Mouse (Mus musculus) liver, embryonic 14.5 days (tissue): Measurements from ENCODE around the gene A630095N17Rik. TPM values are rescaled to one million over a fixed set of nuclear protein-coding genes. Genes with fewer than 3 reads are reported as not detected.

ENCODE experiments used
- ATAC-seq: fragments of 200-750 bp; cut with Nextera tagmentation; 2 replicates; pipeline ENCODE4 v1.8.0; 2017; ENCODE audit warnings: moderate number of reproducible peaks, mild to moderate bottlenecking, moderate library complexity; ENCODE audit not compliant: insufficient read depth
- DNase-seq, 3 experiments: peaks; one replicate each; pipeline ENCODE4 v3.0.0-alpha.2; 2012 to 2013; ENCODE audit warnings: low read depth in 3 of 3, low spot score in 3 of 3
- H3K27ac ChIP-seq: fragments of 300-500 bp; sonication (generic); 2 replicates; pipeline ENCODE4 v1.5.1; 2014; ENCODE audit warnings: moderate library complexity, mild to moderate bottlenecking, control low read depth, inconsistent platforms
- H3K27me3 ChIP-seq: fragments of 300-500 bp; sonication (generic); 2 replicates; pipeline ENCODE4 v1.6.1; 2014; ENCODE audit warnings: mild to moderate bottlenecking, low read length, moderate library complexity; ENCODE audit not compliant: control insufficient read depth, insufficient read depth
- H3K36me3 ChIP-seq: fragments of 300-500 bp; sonication (generic); replicated peaks from 2 replicates; pipeline ENCODE4 v1.6.1; 2014; ENCODE audit warnings: low read depth; ENCODE audit not compliant: control insufficient read depth, insufficient read depth
- H3K4me1 ChIP-seq, 2 experiments: fragments of 200-500 bp in 1 of 2; fragments of 300-500 bp in 1 of 2; sonication (generic) in 1 of 2; replicated peaks; 2 replicates each; pipeline ENCODE4 v1.6.1; 2012 to 2014; ENCODE audit warnings: antibody characterized with exemption in 1 of 2, inconsistent platforms in 1 of 2, low read length in 1 of 2; ENCODE audit not compliant: control insufficient read depth in 2 of 2, insufficient read depth in 2 of 2
- H3K4me2 ChIP-seq: fragments of 300-500 bp; sonication (generic); 2 replicates; pipeline ENCODE4 v1.6.1; 2014; ENCODE audit warnings: low read depth, mild to moderate bottlenecking, control low read depth, moderate library complexity
- H3K4me3 ChIP-seq, 2 experiments: fragments of 200-500 bp in 1 of 2; fragments of 300-500 bp in 1 of 2; sonication (generic) in 1 of 2; 2 replicates each; pipeline ENCODE4 v1.5.1; 2012 to 2014; ENCODE audit warnings: low read depth in 2 of 2, low read length in 2 of 2, mild to moderate bottlenecking in 2 of 2, control low read depth in 1 of 2, inconsistent platforms in 1 of 2, moderate library complexity in 1 of 2; ENCODE audit not compliant: insufficient read depth in 1 of 2
- H3K9ac ChIP-seq: fragments of 300-500 bp; sonication (generic); replicated peaks from 2 replicates; pipeline ENCODE4 v1.6.1; 2014; ENCODE audit warnings: mild to moderate bottlenecking, control low read depth, moderate library complexity
- H3K9me3 ChIP-seq: fragments of 300-500 bp; sonication (generic); 2 replicates; pipeline ENCODE4 v1.6.1; 2016; ENCODE audit warnings: low read length, mixed read lengths; ENCODE audit not compliant: control insufficient read depth
- CTCF ChIP-seq: IDR thresholded peaks from 2 replicates; pipeline ENCODE4 v1.5.1; 2016; ENCODE audit warnings: antibody characterized with exemption, low read depth, control low read depth
- EP300 ChIP-seq: IDR thresholded peaks from 2 replicates; pipeline ENCODE4 v1.6.1; 2016; ENCODE audit warnings: antibody characterized with exemption, low read depth
- WGBS: fragments of 180-500 bp; shearing (Covaris S2); extraction: QIAGEN DNeasy Blood & Tissue Kit; methylation state at CpG from one replicate; pipeline ENCODE4 v1.1.7; 2014; ENCODE audit not compliant: insufficient replicate concordance; 5-methylcytosine and 5-hydroxymethylcytosine counted together
- polyA plus RNA-seq, 2 experiments: library from polyadenylated mRNA; depleted of rRNA in 1 of 2; stranded (reverse) in 1 of 2; unstranded in 1 of 2; fragments of >200 nt; fragmentation: Nextera tagmentation in 1 of 2; extraction: Ambion mirVana in 1 of 2; gene quantifications; 2 replicates each; pipeline versions ENCODE4 v1.2.1 to v1.2.3; 2012 to 2014

The A630095N17Rik gene
- polyA plus RNA-seq, 2 experiments = 0.22 TPM; not detected in 1

DNA sequence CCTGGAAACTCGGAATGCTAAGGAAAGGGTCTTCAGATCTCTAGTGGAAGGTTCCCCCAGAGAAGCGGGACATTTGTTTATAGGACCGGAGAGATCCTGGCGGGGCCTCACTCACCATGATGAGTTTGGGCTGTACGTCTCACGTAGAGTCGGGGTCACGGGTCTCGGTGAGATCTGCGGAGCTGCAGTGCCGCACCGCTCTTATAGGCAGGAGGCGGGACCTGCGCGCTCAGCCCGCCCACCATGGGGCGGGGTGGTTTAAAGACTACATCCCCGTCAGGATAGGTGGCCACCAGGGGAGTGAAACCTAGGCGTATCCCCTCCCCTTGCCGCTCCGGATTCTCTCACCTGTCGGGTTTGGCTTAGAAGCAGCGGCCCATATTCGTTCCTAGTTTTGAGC is 12.8 kb downstream of the A630095N17Rik start:
- H3K9me3 ChIP-seq = no peaks in the 10 kb centered on the region
- ATAC-seq (peak; percentile 85), DNase-seq (peak; percentile 85 to 89 (median 88))
- peak overlapping the region; percentile 95 for H3K27ac ChIP-seq
- H3K4me2 ChIP-seq = peak overlapping the region; percentile 75
- peaks cover 15% of the 10 kb centered on the region for H3K27me3 ChIP-seq
- under 1% methylated on average over 24 of the region's 24 CpGs for WGBS
- peak overlapping the region; percentile 68 to 94 for H3K4me3 ChIP-seq
- TF ChIP-seq CTCF = peak; percentile 65
- no peak; the same call in 1 of the 2 replicates for TF ChIP-seq EP300
- H3K9ac ChIP-seq = peak overlapping the region; percentile 90
- H3K4me1 ChIP-seq = peaks cover 30 to 31% of the 10 kb centered on the region in 2 experiments
- peaks cover 33% of the 10 kb centered on the region for H3K36me3 ChIP-seq

DNA sequence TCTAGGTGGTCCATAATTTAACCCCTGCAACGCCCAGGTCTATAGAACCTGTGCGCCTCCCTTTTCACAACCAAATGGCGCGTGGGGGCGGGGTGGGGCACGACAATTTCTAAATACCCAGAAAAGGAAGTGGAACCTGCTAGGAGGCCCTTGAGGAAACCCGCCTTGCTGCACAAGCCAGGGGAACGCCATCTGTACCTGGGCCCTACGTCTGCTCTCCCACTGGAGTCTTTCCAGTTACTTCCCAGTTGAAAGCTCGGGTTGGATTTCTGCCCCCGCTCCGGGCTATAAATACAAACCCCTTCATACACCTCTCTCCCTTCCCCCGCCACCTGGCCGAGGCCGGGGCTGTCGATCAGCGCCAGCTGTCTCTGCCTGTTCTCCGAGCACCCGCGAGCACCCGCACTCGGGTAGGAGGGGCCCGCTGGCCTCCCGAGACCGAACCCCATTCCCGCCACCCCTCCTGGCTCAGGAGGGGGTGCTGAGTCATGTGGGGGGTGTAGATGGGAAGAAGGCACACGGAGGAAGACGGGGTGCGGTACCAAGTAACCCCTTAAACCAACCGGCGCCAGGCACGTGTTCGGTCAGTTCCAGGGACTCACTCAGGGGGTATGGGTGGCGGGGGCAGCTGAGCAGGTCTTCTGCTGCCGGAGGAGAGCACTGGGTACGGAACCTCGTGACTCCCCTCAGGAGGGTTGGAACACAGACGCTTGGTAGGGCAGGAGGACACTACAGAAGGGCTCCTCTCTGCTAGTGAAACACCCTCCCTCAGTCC is 13.5 kb downstream of the A630095N17Rik start:
- H3K27me3 ChIP-seq = peaks cover 15% of the 10 kb centered on the region

DNA sequence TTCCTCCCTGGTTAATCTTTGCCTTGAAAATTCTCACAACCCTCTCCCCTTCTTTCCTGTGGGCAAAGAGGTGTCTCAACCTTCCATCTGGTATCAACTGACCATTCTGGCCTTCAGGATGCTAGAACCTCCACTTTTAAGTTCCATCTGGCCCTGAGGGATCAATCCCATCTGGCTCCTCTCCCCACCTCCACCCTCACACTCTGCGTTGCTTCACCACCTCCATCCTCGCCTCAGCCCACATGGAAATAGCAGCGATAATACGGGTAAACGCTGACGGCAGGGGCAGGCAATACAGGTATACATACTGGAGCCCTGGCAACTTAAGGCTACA is 14.0 kb downstream of the A630095N17Rik start:
- ATAC-seq = peak; percentile 5; the same call in 1 of the 2 replicates
- Histone ChIP-seq H3K27ac (peak overlapping the region; percentile 95), H3K4me3 (peak overlapping the region; percentile 68 to 94), H3K9ac (peak overlapping the region; percentile 90), H3K27me3 (peaks cover 15% of the 10 kb centered on the region), H3K4me1 (peaks cover 43% of the 10 kb centered on the region in 2 experiments), H3K9me3 (no peaks in the 10 kb centered on the region), H3K36me3 (peaks cover 40% of the 10 kb centered on the region), H3K4me2 (peak overlapping the region; percentile 75)
- TF ChIP-seq CTCF = no peak
- no peak for TF ChIP-seq EP300
- WGBS = under 1% methylated on average over 6 of the region's 6 CpGs
- DNase-seq = no peak

More for the DNA sequence above, 13.5 kb downstream of the A630095N17Rik start:
- H3K9ac ChIP-seq = peak overlapping the region; percentile 90
- peaks cover 37% of the 10 kb centered on the region in 2 experiments for H3K4me1 ChIP-seq
- TF ChIP-seq EP300 = peak; percentile 4; the same call in 1 of the 2 replicates
- no peak for TF ChIP-seq CTCF
- H3K36me3 ChIP-seq = peaks cover 38% of the 10 kb centered on the region
- under 1% methylated on average over 38 of the region's 38 CpGs for WGBS
- H3K9me3 ChIP-seq = no peaks in the 10 kb centered on the region
- H3K4me2 ChIP-seq = peak overlapping the region; percentile 75
- DNase-seq (peak in 1 of 3 experiments; percentile 65), ATAC-seq (peak; percentile 67)
- H3K4me3 ChIP-seq = peak overlapping the region; percentile 68 to 94
- peak overlapping the region; percentile 95 for H3K27ac ChIP-seq

DNA sequence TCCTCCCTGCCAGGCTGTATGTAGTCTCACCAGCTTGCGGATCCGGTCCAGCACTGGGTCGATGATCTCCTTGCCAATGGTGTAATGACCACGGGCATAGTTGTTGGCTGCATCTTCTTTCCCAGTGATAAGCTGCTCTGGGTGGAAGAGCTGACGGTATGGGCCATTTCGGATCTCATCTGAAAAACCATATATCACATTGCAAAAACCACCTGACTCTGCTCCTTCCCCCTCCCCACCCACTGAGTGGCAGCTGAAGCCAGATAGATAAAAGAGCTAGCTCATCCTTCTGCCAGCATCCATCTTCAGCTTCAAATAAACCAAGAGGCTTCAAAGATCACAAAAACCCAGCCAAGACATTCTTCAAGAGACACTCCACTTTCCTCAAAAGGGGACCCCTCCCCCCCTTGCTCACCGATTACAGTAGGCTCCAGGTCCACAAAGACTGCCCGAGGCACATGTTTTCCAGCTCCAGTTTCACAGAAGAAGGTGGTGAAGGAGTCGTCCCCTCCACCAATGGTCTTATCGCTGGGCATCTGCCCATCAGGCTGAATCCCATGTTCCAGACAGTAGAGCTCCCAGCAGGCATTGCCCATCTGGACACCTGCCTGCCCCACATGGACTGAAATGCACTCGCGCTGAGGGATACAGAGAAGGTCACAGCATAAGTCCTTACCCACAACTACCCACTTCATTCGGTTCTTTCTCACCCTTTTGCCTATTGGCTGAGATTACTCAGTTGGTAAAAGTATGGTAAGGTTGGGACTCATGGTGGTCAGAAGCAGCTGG is 14.9 kb downstream of the A630095N17Rik start:
- H3K27ac ChIP-seq = peak overlapping the region; percentile 95
- H3K9me3 ChIP-seq = no peaks in the 10 kb centered on the region
- peaks cover 15% of the 10 kb centered on the region for H3K27me3 ChIP-seq
- peak in 2 of 3 experiments; percentile 69 to 73 for DNase-seq
- peak; percentile 61 for ATAC-seq
- H3K36me3 ChIP-seq = peaks cover 47% of the 10 kb centered on the region
- H3K4me2 ChIP-seq = peak overlapping the region; percentile 75
- 39% methylated on average over 13 of the region's 13 CpGs for WGBS
- peak overlapping the region; percentile 68 to 94 for H3K4me3 ChIP-seq
- H3K9ac ChIP-seq = peak overlapping the region; percentile 90
- H3K4me1 ChIP-seq = peaks cover 49 to 50% of the 10 kb centered on the region in 2 experiments
- TF ChIP-seq EP300 = peak; percentile 72
- no peak for TF ChIP-seq CTCF

DNA sequence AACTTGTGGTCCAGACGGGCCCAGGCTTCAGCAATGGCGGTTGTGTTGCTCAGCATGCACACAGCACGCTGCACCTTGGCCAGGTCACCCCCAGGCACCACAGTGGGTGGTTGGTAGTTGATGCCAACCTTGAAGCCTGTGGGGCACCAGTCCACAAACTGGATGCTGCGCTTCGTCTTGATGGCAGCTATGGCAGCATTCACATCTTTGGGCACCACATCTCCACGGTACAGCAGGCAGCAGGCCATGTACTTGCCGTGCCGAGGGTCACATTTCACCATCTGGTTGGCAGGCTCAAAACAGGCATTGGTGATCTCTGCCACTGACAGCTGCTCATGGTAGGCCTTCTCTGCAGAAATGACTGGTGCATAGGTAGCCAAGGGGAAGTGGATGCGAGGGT is 16.1 kb downstream of the A630095N17Rik start:
- no peak for TF ChIP-seq EP300
- no peak for TF ChIP-seq CTCF
- Histone ChIP-seq H3K36me3 (peaks cover 49% of the 10 kb centered on the region), H3K4me2 (peak overlapping the region; percentile 75), H3K4me3 (peak overlapping the region; percentile 68 to 94; a peak in 3 of 4 replicates), H3K27me3 (peaks cover 12% of the 10 kb centered on the region), H3K9ac (peak overlapping the region; percentile 36), H3K27ac (peak overlapping the region; percentile 95), H3K9me3 (no peaks in the 10 kb centered on the region), H3K4me1 (peaks cover 54 to 59% of the 10 kb centered on the region in 2 experiments)
- WGBS = 84% methylated on average over 9 of the region's 9 CpGs
- DNase-seq (no peak), ATAC-seq (no peak)
